Mouse (Mus musculus) limb, embryonic 10.5 days (tissue): ENCODE results near the gene Actl10. TPM values are rescaled to one million over a fixed set of nuclear protein-coding genes. Genes with fewer than 3 reads are reported as not detected.

Experiments
- DNase-seq: peaks from one replicate; pipeline ENCODE4 v3.0.0-alpha.2; 2017; ENCODE audit warnings: low spot score
- H3K27ac ChIP-seq: fragments of 300-500 bp; sonication (generic); 2 replicates; pipeline ENCODE4 v1.5.1; 2016; ENCODE audit warnings: mild to moderate bottlenecking
- H3K27me3 ChIP-seq: fragments of 300-500 bp; sonication (generic); 2 replicates; pipeline ENCODE4 v1.6.1; 2016; ENCODE audit warnings: low read depth, mild to moderate bottlenecking; ENCODE audit not compliant: poor library complexity, severe bottlenecking
- H3K36me3 ChIP-seq: fragments of 300-500 bp; sonication (generic); 2 replicates; pipeline ENCODE4 v1.6.1; 2016; ENCODE audit warnings: mild to moderate bottlenecking, moderate library complexity
- H3K4me1 ChIP-seq: fragments of 300-500 bp; sonication (generic); 2 replicates; pipeline ENCODE4 v1.6.1; 2016
- H3K4me3 ChIP-seq: fragments of 300-500 bp; sonication (generic); 2 replicates; pipeline ENCODE4 v1.5.1; 2016; ENCODE audit warnings: mild to moderate bottlenecking, moderate library complexity
- H3K9me3 ChIP-seq: fragments of 300-500 bp; sonication (generic); replicated peaks from 2 replicates; pipeline ENCODE4 v1.6.1; 2016; ENCODE audit warnings: mild to moderate bottlenecking
- WGBS: fragments of 180-500 bp; shearing (Covaris S2); methylation state at CpG from one replicate; pipeline ENCODE4 v1.1.7; 2016; 5-methylcytosine and 5-hydroxymethylcytosine counted together
- polyA plus RNA-seq: library from polyadenylated mRNA; unstranded; fragments of >200 nt; fragmentation: Nextera tagmentation; extraction: Ambion mirVana; gene quantifications from 2 replicates; pipeline ENCODE4 v1.2.1, GENCODE M21; 2016

The Actl10 gene
- 0.16 and 0.28 TPM in 2 replicates for polyA plus RNA-seq

- Histone ChIP-seq H3K27me3 (peaks cover 63% of the 10 kb centered on the region), H3K27ac (peak within 1 kb of the TSS; percentile 75), H3K9me3 (no peaks in the 10 kb centered on the region), H3K4me1 (peaks cover 31% of the 10 kb centered on the region), H3K4me3 (peak within 1 kb of the TSS; percentile 40), H3K36me3 (no peaks in the 10 kb centered on the region)
- DNase-seq = no peak
- 72% methylated on average over 4 of the region's 4 CpGs for WGBS
Observed at GRCm38 (mm10) chr2:154551476-154551875, at the start of gene Actl10. Gene Actl10 (plus strand): TSS chr2:154551776.

GRCm38 (mm10) chr2:154507076-154507475 is 44.5 kb upstream of the Actl10 start:
- H3K27me3 ChIP-seq = no peaks in the 10 kb centered on the region
- DNase-seq = no peak
- H3K4me3 ChIP-seq = no peak overlapping the region
- no peak overlapping the region for H3K27ac ChIP-seq
- no peaks in the 10 kb centered on the region for H3K9me3 ChIP-seq
- no peaks in the 10 kb centered on the region for H3K4me1 ChIP-seq
- WGBS = 70% methylated on average over 2 of the region's 2 CpGs
- peaks cover 84% of the 10 kb centered on the region for H3K36me3 ChIP-seq

GRCm38 (mm10) chr2:154507566-154508283 is 43.9 kb upstream of the Actl10 start:
- DNase-seq = no peak
- Histone ChIP-seq H3K4me3 (no peak overlapping the region), H3K27me3 (no peaks in the 10 kb centered on the region), H3K4me1 (no peaks in the 10 kb centered on the region), H3K27ac (no peak overlapping the region), H3K9me3 (no peaks in the 10 kb centered on the region), H3K36me3 (peaks cover 90% of the 10 kb centered on the region)
- WGBS = 78% methylated on average over 9 of the region's 9 CpGs

GRCm38 (mm10) chr2:154508450-154508849 is 43.1 kb upstream of the Actl10 start:
- Histone ChIP-seq H3K9me3 (no peaks in the 10 kb centered on the region), H3K27ac (no peak overlapping the region), H3K4me3 (no peak overlapping the region), H3K36me3 (peaks cover 88% of the 10 kb centered on the region), H3K27me3 (no peaks in the 10 kb centered on the region), H3K4me1 (no peaks in the 10 kb centered on the region)
- DNase-seq = no peak
- WGBS = 95% methylated on average over 4 of the region's 4 CpGs

- WGBS = 93% methylated on average over 3 of the region's 3 CpGs
- Histone ChIP-seq H3K4me3 (no peak overlapping the region), H3K9me3 (no peaks in the 10 kb centered on the region), H3K27ac (no peak overlapping the region), H3K27me3 (no peaks in the 10 kb centered on the region), H3K36me3 (peaks cover 82% of the 10 kb centered on the region), H3K4me1 (no peaks in the 10 kb centered on the region)
- no peak for DNase-seq
Observed at GRCm38 (mm10) chr2:154510141-154510540, 41.4 kb upstream of the Actl10 start.

- Histone ChIP-seq H3K4me1 (no peaks in the 10 kb centered on the region), H3K36me3 (peaks cover 79% of the 10 kb centered on the region)
- 86% methylated on average over 3 of the region's 3 CpGs for WGBS
Observed at GRCm38 (mm10) chr2:154516944-154517343, 34.6 kb upstream of the Actl10 start.

GRCm38 (mm10) chr2:154517424-154517823 is 34.2 kb upstream of the Actl10 start:
- Histone ChIP-seq H3K4me3 (no peak overlapping the region), H3K9me3 (no peaks in the 10 kb centered on the region), H3K27me3 (no peaks in the 10 kb centered on the region), H3K4me1 (no peaks in the 10 kb centered on the region), H3K36me3 (peaks cover 79% of the 10 kb centered on the region), H3K27ac (no peak overlapping the region)
- 95% methylated on average over 5 of the region's 5 CpGs for WGBS
- DNase-seq = no peak

More at GRCm38 (mm10) chr2:154516944-154517343, 34.6 kb upstream of the Actl10 start:
- no peak overlapping the region for H3K27ac ChIP-seq
- DNase-seq = no peak
- H3K4me3 ChIP-seq = no peak overlapping the region
- H3K9me3 ChIP-seq = no peaks in the 10 kb centered on the region
- H3K27me3 ChIP-seq = no peaks in the 10 kb centered on the region

GRCm38 (mm10) chr2:154521449-154521848 is 30.1 kb upstream of the Actl10 start:
- peaks cover 90% of the 10 kb centered on the region for H3K36me3 ChIP-seq

GRCm38 (mm10) chr2:154522334-154522733 is 29.2 kb upstream of the Actl10 start:
- no peaks in the 10 kb centered on the region for H3K9me3 ChIP-seq
- H3K4me1 ChIP-seq = no peaks in the 10 kb centered on the region
- WGBS = 94% methylated on average over 5 of the region's 5 CpGs
- H3K36me3 ChIP-seq = peaks cover 92% of the 10 kb centered on the region
- no peaks in the 10 kb centered on the region for H3K27me3 ChIP-seq
- no peak for DNase-seq
- H3K27ac ChIP-seq = no peak overlapping the region
- H3K4me3 ChIP-seq = no peak overlapping the region

More at GRCm38 (mm10) chr2:154521449-154521848, 30.1 kb upstream of the Actl10 start:
- H3K4me1 ChIP-seq = no peaks in the 10 kb centered on the region
- DNase-seq = no peak
- no peak overlapping the region for H3K4me3 ChIP-seq
- no peaks in the 10 kb centered on the region for H3K27me3 ChIP-seq
- H3K9me3 ChIP-seq = no peaks in the 10 kb centered on the region
- H3K27ac ChIP-seq = no peak overlapping the region

GRCm38 (mm10) chr2:154525285-154525684 is 26.3 kb upstream of the Actl10 start:
- no peaks in the 10 kb centered on the region for H3K27me3 ChIP-seq
- no peak overlapping the region for H3K27ac ChIP-seq
- DNase-seq = no peak
- peaks cover 93% of the 10 kb centered on the region for H3K36me3 ChIP-seq
- no peak overlapping the region for H3K4me3 ChIP-seq
- H3K4me1 ChIP-seq = no peaks in the 10 kb centered on the region
- 93% methylated on average over 2 of the region's 2 CpGs for WGBS
- H3K9me3 ChIP-seq = no peaks in the 10 kb centered on the region

GRCm38 (mm10) chr2:154526531-154526930 is 25.0 kb upstream of the Actl10 start:
- no peak for DNase-seq
- H3K27me3 ChIP-seq = no peaks in the 10 kb centered on the region
- peaks cover 93% of the 10 kb centered on the region for H3K36me3 ChIP-seq
- no peak overlapping the region for H3K27ac ChIP-seq
- H3K4me1 ChIP-seq = no peaks in the 10 kb centered on the region
- H3K4me3 ChIP-seq = no peak overlapping the region
- H3K9me3 ChIP-seq = no peaks in the 10 kb centered on the region
- WGBS = 92% methylated on average over 3 of the region's 3 CpGs

GRCm38 (mm10) chr2:154532888-154533287 is 18.7 kb upstream of the Actl10 start:
- no peaks in the 10 kb centered on the region for H3K9me3 ChIP-seq
- H3K27ac ChIP-seq = no peak overlapping the region
- no peaks in the 10 kb centered on the region for H3K27me3 ChIP-seq
- WGBS = 75% methylated on average over 3 of the region's 3 CpGs
- H3K4me1 ChIP-seq = no peaks in the 10 kb centered on the region
- no peak for DNase-seq
- H3K4me3 ChIP-seq = no peak overlapping the region
- H3K36me3 ChIP-seq = peaks cover 91% of the 10 kb centered on the region

GRCm38 (mm10) chr2:154534704-154535270 is 16.8 kb upstream of the Actl10 start:
- Histone ChIP-seq H3K4me3 (no peak overlapping the region), H3K4me1 (no peaks in the 10 kb centered on the region), H3K27ac (no peak overlapping the region), H3K9me3 (no peaks in the 10 kb centered on the region), H3K27me3 (no peaks in the 10 kb centered on the region), H3K36me3 (peaks cover 85% of the 10 kb centered on the region)
- no peak for DNase-seq
- 94% methylated on average over 12 of the region's 12 CpGs for WGBS
